Mouse (Mus musculus): ENCODE results near the gene Amz2. TPM values are rescaled to one million over a fixed set of nuclear protein-coding genes. Genes with fewer than 3 reads are reported as not detected.

Amz2 gene
- 55.6 and 65.8 TPM in 2 replicates for polyA plus RNA-seq (2014; fragmentation: Nextera tagmentation; extraction: Ambion mirVana)

- H3K27ac ChIP-seq = peak within 1 kb of the TSS; percentile 87
- H3K27me3 ChIP-seq (ENCODE audit: control insufficient read depth, insufficient read depth, low read length) = no peaks in the 10 kb centered on the region
- peak within 1 kb of the TSS; percentile 77 for H3K9ac ChIP-seq
- DNase-seq (ENCODE audit: low spot score) (peak; percentile 96), ATAC-seq (ENCODE audit: low FRiP score) (peak; percentile 95)
- peak within 1 kb of the TSS; percentile 72 for H3K4me3 ChIP-seq (replicated peaks; ENCODE audit: low read length)
- H3K4me2 ChIP-seq (replicated peaks) = peak within 1 kb of the TSS; percentile 56
- H3K9me3 ChIP-seq (ENCODE audit: control insufficient read depth, low read length) = no peaks in the 10 kb centered on the region
- peaks cover 8% of the 10 kb centered on the region for H3K4me1 ChIP-seq (replicated peaks; ENCODE audit: control insufficient read depth, insufficient read depth, low read length)
- H3K36me3 ChIP-seq (replicated peaks; ENCODE audit: control insufficient read depth, insufficient read depth) = peaks cover 24% of the 10 kb centered on the region
- under 1% methylated on average over 65 of the region's 65 CpGs for WGBS
Measured at GRCm38 (mm10) chr11:109425392-109426271, at the start of gene Amz2. Gene Amz2, plus strand, starts transcription at chr11:109425946.

GRCm38 (mm10) chr11:109376484-109377143, 49.1 kb upstream of the Amz2 start:
- DNase-seq (ENCODE audit: low spot score) = no peak
- no peaks in the 10 kb centered on the region for H3K9me3 ChIP-seq (ENCODE audit: control insufficient read depth, low read length)
- H3K27ac ChIP-seq = no peak overlapping the region; the same call in 1 of the 2 replicates
- H3K27me3 ChIP-seq (ENCODE audit: control insufficient read depth, insufficient read depth, low read length) = no peaks in the 10 kb centered on the region
- H3K4me2 ChIP-seq (replicated peaks) = no peak overlapping the region
- 0 out of 2 replicates have a peak, but pooled peaks cover 3% of the 10 kb centered on the region for H3K36me3 ChIP-seq (replicated peaks; ENCODE audit: control insufficient read depth, insufficient read depth)
- 71% methylated on average over 7 of the region's 7 CpGs for WGBS
- H3K4me1 ChIP-seq (replicated peaks; ENCODE audit: control insufficient read depth, insufficient read depth, low read length) = peaks cover 23% of the 10 kb centered on the region; the same call in 1 of the 2 replicates
- ATAC-seq (ENCODE audit: low FRiP score) = no peak
- H3K4me3 ChIP-seq (replicated peaks; ENCODE audit: low read length) = no peak overlapping the region
- no peak overlapping the region for H3K9ac ChIP-seq

- no peaks in the 10 kb centered on the region for H3K9me3 ChIP-seq (ENCODE audit: control insufficient read depth, low read length)
- 55% methylated on average over 10 of the region's 10 CpGs for WGBS
- H3K27ac ChIP-seq = no peak overlapping the region
- no peak for ATAC-seq (ENCODE audit: low FRiP score)
- no peak overlapping the region for H3K9ac ChIP-seq
- H3K4me2 ChIP-seq (replicated peaks) = no peak overlapping the region
- H3K36me3 ChIP-seq (replicated peaks; ENCODE audit: control insufficient read depth, insufficient read depth) = 0 out of 2 replicates have a peak, but pooled peaks cover 3% of the 10 kb centered on the region
- no peak for DNase-seq (ENCODE audit: low spot score)
- no peak overlapping the region for H3K4me3 ChIP-seq (replicated peaks; ENCODE audit: low read length)
- no peaks in the 10 kb centered on the region for H3K27me3 ChIP-seq (ENCODE audit: control insufficient read depth, insufficient read depth, low read length)
- peaks cover 23% of the 10 kb centered on the region; the same call in 1 of the 2 replicates for H3K4me1 ChIP-seq (replicated peaks; ENCODE audit: control insufficient read depth, insufficient read depth, low read length)
Measured at GRCm38 (mm10) chr11:109377477-109377876, 48.3 kb upstream of the Amz2 start.

GRCm38 (mm10) chr11:109378051-109378450, 47.7 kb upstream of the Amz2 start:
- no peak overlapping the region for H3K4me2 ChIP-seq (replicated peaks)
- H3K9me3 ChIP-seq (ENCODE audit: control insufficient read depth, low read length) = no peaks in the 10 kb centered on the region
- 0 out of 2 replicates have a peak, but pooled peaks cover 3% of the 10 kb centered on the region for H3K36me3 ChIP-seq (replicated peaks; ENCODE audit: control insufficient read depth, insufficient read depth)
- H3K9ac ChIP-seq = no peak overlapping the region
- no peak overlapping the region for H3K4me3 ChIP-seq (replicated peaks; ENCODE audit: low read length)
- no peak for DNase-seq (ENCODE audit: low spot score)
- ATAC-seq (ENCODE audit: low FRiP score) = no peak
- 71% methylated on average over 7 of the region's 7 CpGs for WGBS
- H3K27me3 ChIP-seq (ENCODE audit: control insufficient read depth, insufficient read depth, low read length) = no peaks in the 10 kb centered on the region
- peaks cover 23% of the 10 kb centered on the region; the same call in 1 of the 2 replicates for H3K4me1 ChIP-seq (replicated peaks; ENCODE audit: control insufficient read depth, insufficient read depth, low read length)
- H3K27ac ChIP-seq = no peak overlapping the region

- WGBS = 84% methylated on average over 5 of the region's 5 CpGs
- DNase-seq (ENCODE audit: low spot score) = no peak
- no peak overlapping the region for H3K27ac ChIP-seq
- no peak overlapping the region for H3K9ac ChIP-seq
- no peak overlapping the region for H3K4me2 ChIP-seq (replicated peaks)
- no peak for ATAC-seq (ENCODE audit: low FRiP score)
- no peaks in the 10 kb centered on the region for H3K9me3 ChIP-seq (ENCODE audit: control insufficient read depth, low read length)
- no peak overlapping the region for H3K4me3 ChIP-seq (replicated peaks; ENCODE audit: low read length)
- no peaks in the 10 kb centered on the region for H3K27me3 ChIP-seq (ENCODE audit: control insufficient read depth, insufficient read depth, low read length)
- peaks cover 23% of the 10 kb centered on the region; the same call in 1 of the 2 replicates for H3K4me1 ChIP-seq (replicated peaks; ENCODE audit: control insufficient read depth, insufficient read depth, low read length)
- H3K36me3 ChIP-seq (replicated peaks; ENCODE audit: control insufficient read depth, insufficient read depth) = no peaks in the 10 kb centered on the region
Measured at GRCm38 (mm10) chr11:109380662-109381061, 45.1 kb upstream of the Amz2 start.

GRCm38 (mm10) chr11:109385296-109385695, 40.5 kb upstream of the Amz2 start:
- no peak overlapping the region for H3K4me2 ChIP-seq (replicated peaks)
- DNase-seq (ENCODE audit: low spot score) = no peak

GRCm38 (mm10) chr11:109389046-109389445, 36.7 kb upstream of the Amz2 start:
- Histone ChIP-seq H3K36me3 (replicated peaks; ENCODE audit: control insufficient read depth, insufficient read depth) (peaks cover 13% of the 10 kb centered on the region), H3K9me3 (ENCODE audit: control insufficient read depth, low read length) (no peaks in the 10 kb centered on the region), H3K4me2 (replicated peaks) (no peak overlapping the region), H3K27me3 (ENCODE audit: control insufficient read depth, insufficient read depth, low read length) (no peaks in the 10 kb centered on the region), H3K4me3 (replicated peaks; ENCODE audit: low read length) (no peak overlapping the region), H3K9ac (no peak overlapping the region), H3K4me1 (replicated peaks; ENCODE audit: control insufficient read depth, insufficient read depth, low read length) (no peaks in the 10 kb centered on the region), H3K27ac (no peak overlapping the region)
- WGBS = 87% methylated on average over 5 of the region's 5 CpGs
- ATAC-seq (ENCODE audit: low FRiP score) = no peak
- DNase-seq (ENCODE audit: low spot score) = no peak

More at GRCm38 (mm10) chr11:109385296-109385695, 40.5 kb upstream of the Amz2 start:
- no peak overlapping the region for H3K27ac ChIP-seq
- no peaks in the 10 kb centered on the region for H3K4me1 ChIP-seq (replicated peaks; ENCODE audit: control insufficient read depth, insufficient read depth, low read length)
- no peak for ATAC-seq (ENCODE audit: low FRiP score)
- H3K4me3 ChIP-seq (replicated peaks; ENCODE audit: low read length) = no peak overlapping the region
- no peaks in the 10 kb centered on the region for H3K36me3 ChIP-seq (replicated peaks; ENCODE audit: control insufficient read depth, insufficient read depth)
- 92% methylated on average over 8 of the region's 8 CpGs for WGBS
- no peaks in the 10 kb centered on the region for H3K9me3 ChIP-seq (ENCODE audit: control insufficient read depth, low read length)
- H3K9ac ChIP-seq = no peak overlapping the region
- no peaks in the 10 kb centered on the region for H3K27me3 ChIP-seq (ENCODE audit: control insufficient read depth, insufficient read depth, low read length)

GRCm38 (mm10) chr11:109391200-109391599, 34.5 kb upstream of the Amz2 start:
- H3K36me3 ChIP-seq (replicated peaks; ENCODE audit: control insufficient read depth, insufficient read depth) = peaks cover 24% of the 10 kb centered on the region
- 85% methylated on average over 7 of the region's 7 CpGs for WGBS
- ATAC-seq (ENCODE audit: low FRiP score) (no peak), DNase-seq (ENCODE audit: low spot score) (no peak)
- H3K27ac ChIP-seq = no peak overlapping the region
- H3K4me1 ChIP-seq (replicated peaks; ENCODE audit: control insufficient read depth, insufficient read depth, low read length) = no peaks in the 10 kb centered on the region
- no peaks in the 10 kb centered on the region for H3K9me3 ChIP-seq (ENCODE audit: control insufficient read depth, low read length)
- no peak overlapping the region for H3K9ac ChIP-seq
- no peak overlapping the region for H3K4me2 ChIP-seq (replicated peaks)
- no peak overlapping the region for H3K4me3 ChIP-seq (replicated peaks; ENCODE audit: low read length)
- no peaks in the 10 kb centered on the region for H3K27me3 ChIP-seq (ENCODE audit: control insufficient read depth, insufficient read depth, low read length)

GRCm38 (mm10) chr11:109391760-109392159, 34.0 kb upstream of the Amz2 start:
- H3K27ac ChIP-seq = no peak overlapping the region
- no peaks in the 10 kb centered on the region for H3K4me1 ChIP-seq (replicated peaks; ENCODE audit: control insufficient read depth, insufficient read depth, low read length)
- H3K9ac ChIP-seq = no peak overlapping the region
- 61% methylated on average over 7 of the region's 7 CpGs for WGBS
- no peak overlapping the region for H3K4me3 ChIP-seq (replicated peaks; ENCODE audit: low read length)
- H3K27me3 ChIP-seq (ENCODE audit: control insufficient read depth, insufficient read depth, low read length) = no peaks in the 10 kb centered on the region
- ATAC-seq (ENCODE audit: low FRiP score) (no peak), DNase-seq (ENCODE audit: low spot score) (no peak)
- no peaks in the 10 kb centered on the region for H3K9me3 ChIP-seq (ENCODE audit: control insufficient read depth, low read length)
- H3K4me2 ChIP-seq (replicated peaks) = no peak overlapping the region
- peaks cover 30% of the 10 kb centered on the region for H3K36me3 ChIP-seq (replicated peaks; ENCODE audit: control insufficient read depth, insufficient read depth)
